Mouse (Mus musculus) kidney, embryonic 15.5 days (tissue): ENCODE data around the gene Cfap161. TPM values are rescaled to one million over a fixed set of nuclear protein-coding genes. Genes with fewer than 3 reads are reported as not detected.
A peak's percentile ranks its signal among the peaks of the same experiment; 100 is the strongest.

Source experiments
- ATAC-seq: fragments of 200-750 bp; cut with Nextera tagmentation; replicated peaks from 2 replicates; pipeline ENCODE4 v1.8.0; 2017; ENCODE audit warnings: moderate TSS enrichment; ENCODE audit not compliant: low FRiP score
- H3K27ac ChIP-seq: fragments of 300-500 bp; sonication (generic); 2 replicates; pipeline ENCODE4 v1.5.1; 2015; ENCODE audit warnings: mild to moderate bottlenecking, inconsistent platforms
- H3K27me3 ChIP-seq: fragments of 300-500 bp; sonication (generic); 2 replicates; pipeline ENCODE4 v1.6.1; 2015; ENCODE audit warnings: inconsistent platforms
- H3K36me3 ChIP-seq: fragments of 300-500 bp; sonication (generic); 2 replicates; pipeline ENCODE4 v1.6.1; 2015; ENCODE audit warnings: inconsistent platforms
- H3K4me1 ChIP-seq: fragments of 300-500 bp; sonication (generic); 2 replicates; pipeline ENCODE4 v1.6.1; 2015; ENCODE audit warnings: inconsistent platforms
- H3K4me2 ChIP-seq: fragments of 300-500 bp; sonication (generic); 2 replicates; pipeline ENCODE4 v1.6.1; 2015; ENCODE audit warnings: moderate library complexity, mild to moderate bottlenecking, inconsistent platforms
- H3K4me3 ChIP-seq: fragments of 300-500 bp; sonication (generic); replicated peaks from 2 replicates; pipeline ENCODE4 v1.5.1; 2015; ENCODE audit warnings: mild to moderate bottlenecking, inconsistent platforms
- H3K9ac ChIP-seq: fragments of 300-500 bp; sonication (generic); 2 replicates; pipeline ENCODE4 v1.6.1; 2015; ENCODE audit warnings: mild to moderate bottlenecking, inconsistent platforms
- H3K9me3 ChIP-seq: fragments of 300-500 bp; sonication (generic); replicated peaks from 2 replicates; pipeline ENCODE4 v1.6.1; 2016; ENCODE audit warnings: inconsistent platforms
- WGBS: fragments of 180-500 bp; shearing (Covaris S2); methylation state at CpG from one replicate; pipeline ENCODE4 v1.1.7; 2015; ENCODE audit warnings: mixed read lengths; 5-methylcytosine and 5-hydroxymethylcytosine counted together
- polyA plus RNA-seq: library from polyadenylated mRNA; unstranded; fragments of >200 nt; fragmentation: Nextera tagmentation; extraction: Ambion mirVana; gene quantifications from 2 replicates; pipeline ENCODE4 v1.2.1, GENCODE M21; 2015

Cfap161 gene
- polyA plus RNA-seq: 0.17 TPM in 1 of 2 replicates, not detected in the other

DNA sequence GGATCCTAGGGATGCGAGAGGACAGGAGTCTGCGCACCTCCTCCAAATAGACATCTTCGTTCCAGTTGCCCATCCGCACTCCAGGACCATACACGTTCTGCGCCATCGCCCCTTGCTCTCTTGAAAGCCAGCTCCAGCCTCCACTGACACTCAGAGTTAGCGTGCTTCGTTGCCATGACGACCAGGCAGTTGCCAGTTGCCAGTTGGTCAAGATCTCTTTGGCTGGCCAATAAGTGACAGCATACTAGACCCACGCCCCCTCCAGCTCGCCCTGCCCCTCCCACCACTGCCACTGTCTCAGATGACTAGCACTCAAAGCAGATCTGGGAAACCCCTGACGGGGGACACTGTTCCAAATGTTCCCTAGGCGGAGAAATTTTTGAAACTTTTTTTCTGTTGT, at the start of gene Cfap161:
Gene Cfap161, minus strand, starts transcription at position 176 of the 400 bp plus-strand sequence.
- no peak within 1 kb of the TSS for H3K27ac ChIP-seq
- peak within 1 kb of the TSS; percentile 36 for H3K4me2 ChIP-seq
- no peaks in the 10 kb centered on the region for H3K9me3 ChIP-seq
- H3K4me3 ChIP-seq: no peak within 1 kb of the TSS
- peaks cover 8% of the 10 kb centered on the region; the same call in 1 of the 2 replicates for H3K4me1 ChIP-seq
- no peaks in the 10 kb centered on the region for H3K36me3 ChIP-seq
- no peaks in the 10 kb centered on the region for H3K27me3 ChIP-seq
- no peak within 1 kb of the TSS for H3K9ac ChIP-seq
- 5% methylated on average over 14 of the region's 14 CpGs for WGBS
- ATAC-seq: peak; percentile 97

- Histone ChIP-seq H3K4me1 (peaks cover 12% of the 10 kb centered on the region), H3K36me3 (no peaks in the 10 kb centered on the region), H3K9ac (no peak overlapping the region), H3K4me3 (no peak overlapping the region), H3K4me2 (no peak overlapping the region), H3K27me3 (no peaks in the 10 kb centered on the region), H3K27ac (0 out of 2 replicates have a peak overlapping the region, but pooled peaks have one; percentile 22), H3K9me3 (no peaks in the 10 kb centered on the region)
- no peak for ATAC-seq
- WGBS: 59% methylated on average over 6 of the region's 6 CpGs
These were observed 48.0 kb upstream of the Cfap161 start for GRCm38 (mm10) chr7:83842486-83843259.

DNA sequence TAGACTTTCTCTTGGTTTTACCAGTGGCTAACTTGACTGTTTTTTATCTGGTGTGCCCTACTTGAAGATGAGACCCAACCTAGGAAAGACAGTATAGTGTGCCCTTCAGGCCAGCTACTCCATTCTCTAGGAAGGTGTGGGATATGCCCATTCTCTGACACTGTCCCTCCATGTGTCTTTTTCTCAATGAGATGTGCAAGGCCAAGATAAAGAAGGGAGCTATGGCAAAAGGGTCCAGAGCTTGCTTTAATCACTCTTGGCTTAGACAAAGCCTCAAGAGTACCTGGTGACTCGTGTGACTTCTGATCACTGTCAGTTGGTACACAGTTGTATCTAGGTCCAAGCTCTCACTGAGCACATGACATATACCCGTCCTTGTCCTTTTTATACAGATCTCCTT, 45.4 kb upstream of the Cfap161 start:
- Histone ChIP-seq H3K36me3 (no peaks in the 10 kb centered on the region), H3K9ac (no peak overlapping the region), H3K4me3 (no peak overlapping the region), H3K27me3 (no peaks in the 10 kb centered on the region), H3K4me1 (0 out of 2 replicates have a peak, but pooled peaks cover 2% of the 10 kb centered on the region), H3K9me3 (no peaks in the 10 kb centered on the region), H3K27ac (no peak overlapping the region), H3K4me2 (no peak overlapping the region)
- 90% methylated on average over 2 of the region's 2 CpGs for WGBS
- no peak for ATAC-seq

DNA sequence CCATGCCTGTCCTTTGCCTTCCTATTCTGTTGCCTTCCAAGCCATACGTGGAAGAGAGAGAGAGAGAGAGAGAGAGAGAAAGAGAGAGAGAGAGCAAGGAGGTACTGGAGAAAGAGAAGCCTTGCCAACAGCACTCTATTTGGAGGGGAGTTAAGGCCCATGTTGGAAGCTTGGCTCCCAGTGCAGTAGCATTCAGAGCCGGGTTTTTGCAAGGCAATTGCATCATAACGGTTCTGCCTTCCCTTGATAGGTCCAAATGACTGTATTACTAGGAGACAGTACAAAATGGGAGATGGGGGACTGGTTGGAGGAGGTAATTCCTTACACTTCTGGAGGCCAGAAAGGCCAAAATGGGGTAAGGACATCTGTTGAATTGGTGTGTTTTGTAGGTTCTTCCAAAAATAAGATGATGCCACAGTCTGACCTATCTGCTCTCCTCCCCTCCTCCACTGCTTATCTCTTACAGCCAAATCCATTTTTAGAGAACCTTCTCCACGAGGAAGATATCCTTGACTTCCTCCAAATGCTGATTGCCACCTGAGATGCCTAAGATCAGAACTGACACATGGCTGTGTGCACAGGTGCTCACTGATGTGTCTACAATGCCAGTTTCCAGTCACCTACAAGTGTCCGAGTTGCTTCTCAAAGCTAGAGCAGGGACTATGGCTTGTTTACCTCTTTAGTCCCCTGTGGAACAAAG, 44.0 kb upstream of the Cfap161 start:
- Histone ChIP-seq H3K4me2 (no peak overlapping the region), H3K27me3 (no peaks in the 10 kb centered on the region), H3K9me3 (no peaks in the 10 kb centered on the region), H3K9ac (no peak overlapping the region), H3K4me3 (no peak overlapping the region), H3K36me3 (no peaks in the 10 kb centered on the region), H3K27ac (no peak overlapping the region), H3K4me1 (0 out of 2 replicates have a peak, but pooled peaks cover 2% of the 10 kb centered on the region)
- no peak for ATAC-seq
- 79% methylated on average over 5 of the region's 5 CpGs for WGBS

GRCm38 (mm10) chr7:83829355-83829754, 34.7 kb upstream of the Cfap161 start:
- Histone ChIP-seq H3K4me1 (peaks cover 17% of the 10 kb centered on the region), H3K9ac (no peak overlapping the region), H3K36me3 (no peaks in the 10 kb centered on the region), H3K4me2 (no peak overlapping the region), H3K4me3 (no peak overlapping the region), H3K9me3 (no peaks in the 10 kb centered on the region), H3K27ac (no peak overlapping the region), H3K27me3 (no peaks in the 10 kb centered on the region)
- 68% methylated on average over 7 of the region's 7 CpGs for WGBS
- ATAC-seq: no peak

- Histone ChIP-seq H3K9me3 (no peaks in the 10 kb centered on the region), H3K36me3 (no peaks in the 10 kb centered on the region), H3K27ac (no peak overlapping the region), H3K4me1 (peaks cover 17% of the 10 kb centered on the region), H3K4me2 (no peak overlapping the region), H3K27me3 (no peaks in the 10 kb centered on the region), H3K9ac (no peak overlapping the region), H3K4me3 (no peak overlapping the region)
- WGBS: 61% methylated on average over 10 of the region's 10 CpGs
- ATAC-seq: peak; percentile 66
These were observed 32.9 kb upstream of the Cfap161 start for GRCm38 (mm10) chr7:83827402-83828076.

GRCm38 (mm10) chr7:83826808-83827207, 32.1 kb upstream of the Cfap161 start:
- Histone ChIP-seq H3K27me3 (no peaks in the 10 kb centered on the region), H3K4me1 (peaks cover 17% of the 10 kb centered on the region), H3K4me3 (no peak overlapping the region), H3K36me3 (no peaks in the 10 kb centered on the region), H3K4me2 (no peak overlapping the region), H3K9me3 (no peaks in the 10 kb centered on the region), H3K9ac (no peak overlapping the region), H3K27ac (no peak overlapping the region)
- ATAC-seq: no peak
- WGBS: 65% methylated on average over 2 of the region's 2 CpGs

DNA sequence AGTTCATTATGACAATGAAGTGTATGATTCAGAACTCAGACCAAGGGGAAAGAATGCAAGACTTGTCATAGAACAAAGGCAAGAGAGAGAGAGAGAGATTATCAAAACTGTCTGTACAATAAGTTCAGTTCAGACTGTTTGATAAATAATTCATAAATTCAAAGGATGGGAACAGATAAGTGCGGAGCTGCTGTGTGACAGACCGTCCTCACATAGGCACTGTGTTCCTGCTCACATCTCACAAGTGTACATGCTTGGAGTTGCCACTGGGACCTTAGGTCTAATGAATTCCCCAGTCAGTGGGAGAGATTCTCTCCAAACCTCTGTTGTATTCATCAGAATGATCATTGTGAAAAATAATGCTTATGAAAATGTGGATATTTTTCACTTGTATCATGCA, 27.3 kb upstream of the Cfap161 start:
- Histone ChIP-seq H3K4me3 (no peak overlapping the region), H3K4me2 (no peak overlapping the region), H3K27me3 (no peaks in the 10 kb centered on the region), H3K9me3 (no peaks in the 10 kb centered on the region), H3K36me3 (no peaks in the 10 kb centered on the region), H3K9ac (no peak overlapping the region), H3K27ac (no peak overlapping the region), H3K4me1 (no peaks in the 10 kb centered on the region)
- no peak for ATAC-seq
- 96% methylated on average over 2 of the region's 2 CpGs for WGBS

- WGBS: 93% methylated on average over 5 of the region's 5 CpGs
These were observed 22.2 kb upstream of the Cfap161 start for GRCm38 (mm10) chr7:83816886-83817285.

DNA sequence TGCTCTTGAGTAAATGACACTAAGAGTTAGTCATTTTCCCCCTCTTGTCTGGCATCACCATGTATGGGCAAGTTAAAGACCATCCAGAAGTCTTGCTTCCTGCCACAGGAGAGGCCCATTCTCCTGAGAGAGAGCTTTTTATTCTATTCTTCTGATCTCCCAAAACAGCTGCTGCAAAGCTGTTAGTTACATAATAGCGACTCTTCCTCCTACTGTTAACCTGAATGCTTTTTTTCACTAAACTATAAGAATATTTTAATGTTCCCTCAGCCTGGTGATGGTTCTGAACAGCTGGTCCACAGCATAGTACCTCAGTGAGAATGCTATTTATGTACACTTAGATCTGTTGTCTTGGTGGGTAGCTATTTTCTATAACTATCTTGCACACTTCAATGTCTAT, 21.0 kb upstream of the Cfap161 start:
- Histone ChIP-seq H3K36me3 (no peaks in the 10 kb centered on the region), H3K9ac (no peak overlapping the region), H3K27me3 (no peaks in the 10 kb centered on the region), H3K4me2 (no peak overlapping the region), H3K27ac (no peak overlapping the region), H3K4me3 (no peak overlapping the region), H3K9me3 (no peaks in the 10 kb centered on the region), H3K4me1 (peaks cover 36% of the 10 kb centered on the region)
- ATAC-seq: no peak
- 80% methylated on average over 1 of the region's 1 CpGs for WGBS

More at GRCm38 (mm10) chr7:83816886-83817285, 22.2 kb upstream of the Cfap161 start:
- Histone ChIP-seq H3K4me3 (no peak overlapping the region), H3K9ac (no peak overlapping the region), H3K9me3 (no peaks in the 10 kb centered on the region), H3K4me1 (peaks cover 24% of the 10 kb centered on the region), H3K27ac (no peak overlapping the region), H3K36me3 (no peaks in the 10 kb centered on the region), H3K4me2 (no peak overlapping the region), H3K27me3 (no peaks in the 10 kb centered on the region)
- ATAC-seq: no peak

DNA sequence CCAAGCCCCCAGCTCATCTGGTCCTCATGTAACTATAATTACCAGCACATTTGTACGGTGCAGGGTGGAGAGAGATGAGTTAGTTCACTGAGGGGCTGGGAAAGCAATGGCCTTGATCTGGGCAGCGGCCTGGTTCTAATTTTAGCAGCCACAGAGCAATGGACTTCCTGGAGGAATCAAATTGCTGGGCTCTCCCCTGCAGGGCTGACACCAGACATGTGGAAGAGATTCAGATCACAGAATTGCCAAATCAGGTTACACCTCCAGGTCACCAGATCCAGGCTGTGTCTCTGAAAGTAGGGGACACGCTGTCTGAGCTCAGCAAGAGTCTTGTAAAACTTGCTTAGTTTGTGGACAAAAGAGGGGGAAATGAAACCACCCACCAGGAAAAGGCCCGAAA, 19.3 kb upstream of the Cfap161 start:
- Histone ChIP-seq H3K4me1 (peaks cover 50% of the 10 kb centered on the region), H3K4me2 (no peak overlapping the region), H3K27me3 (no peaks in the 10 kb centered on the region), H3K9me3 (no peaks in the 10 kb centered on the region), H3K27ac (peak overlapping the region; percentile 76), H3K36me3 (no peaks in the 10 kb centered on the region), H3K9ac (no peak overlapping the region), H3K4me3 (no peak overlapping the region)
- peak; percentile 59 for ATAC-seq
- 10% methylated on average over 4 of the region's 4 CpGs for WGBS

- Histone ChIP-seq H3K9ac (no peak overlapping the region), H3K4me2 (no peak overlapping the region), H3K27me3 (no peaks in the 10 kb centered on the region), H3K4me3 (no peak overlapping the region), H3K9me3 (no peaks in the 10 kb centered on the region), H3K4me1 (peaks cover 54% of the 10 kb centered on the region), H3K27ac (peak overlapping the region; percentile 76), H3K36me3 (no peaks in the 10 kb centered on the region)
- no peak for ATAC-seq
- WGBS: 10% methylated on average over 3 of the region's 3 CpGs
These were observed 18.8 kb upstream of the Cfap161 start for GRCm38 (mm10) chr7:83813465-83813864.
